Mouse (Mus musculus) layer of hippocampus, postnatal 14 days (tissue): Measurements from ENCODE around the gene Ikzf3. TPM values are rescaled to one million over a fixed set of nuclear protein-coding genes. Genes with fewer than 3 reads are reported as not detected.

Source experiments
- DNase-seq, 2 experiments: peaks; one replicate each; pipeline ENCODE4 v3.0.0; 2021 to 2022; ENCODE audit warnings: low spot score in 2 of 2, mixed read lengths in 1 of 2
- total RNA-seq, 2 experiments: library from RNA; stranded (reverse); gene quantifications; 2 replicates each; pipeline ENCODE4 v1.2.3; 2021

Gene Ikzf3
- total RNA-seq, 2 experiments from 2014 or later: 0.21 TPM; not detected in 1

- no peak for DNase-seq
Observed at GRCm38 (mm10) chr11:98569461-98569860, 23.6 kb upstream of the Ikzf3 start.

- no peak for DNase-seq
Observed at GRCm38 (mm10) chr11:98568326-98568725, 22.5 kb upstream of the Ikzf3 start.

- DNase-seq: no peak
Observed at GRCm38 (mm10) chr11:98563921-98564414, 18.1 kb upstream of the Ikzf3 start.

GRCm38 (mm10) chr11:98563025-98563424 lies 17.2 kb upstream of the Ikzf3 start:
- DNase-seq: no peak

- DNase-seq: no peak
Observed at GRCm38 (mm10) chr11:98560942-98561341, 15.1 kb upstream of the Ikzf3 start.

GRCm38 (mm10) chr11:98555124-98555700 lies 9.4 kb upstream of the Ikzf3 start:
- no peak for DNase-seq

GRCm38 (mm10) chr11:98553966-98554365 lies 8.1 kb upstream of the Ikzf3 start:
- no peak for DNase-seq

GRCm38 (mm10) chr11:98550975-98551828 lies 5.4 kb upstream of the Ikzf3 start, which contains the start of gene Zpbp2:
TSS of gene Zpbp2 (plus strand) at chr11:98551097.
- peak; percentile 89 to 91 for DNase-seq

- peak in 1 of 2 experiments; percentile 5 for DNase-seq
Observed at GRCm38 (mm10) chr11:98550311-98550974, 4.6 kb upstream of the Ikzf3 start.

GRCm38 (mm10) chr11:98549363-98549762 lies 3.5 kb upstream of the Ikzf3 start:
- DNase-seq: no peak

GRCm38 (mm10) chr11:98547308-98547693 lies 1.5 kb upstream of the Ikzf3 start:
- DNase-seq: no peak

GRCm38 (mm10) chr11:98546529-98547307 lies 887 bp upstream of the Ikzf3 start:
- DNase-seq: no peak

GRCm38 (mm10) chr11:98544890-98545677 lies 747 bp downstream of the Ikzf3 start:
- no peak for DNase-seq

- no peak for DNase-seq
Observed at GRCm38 (mm10) chr11:98543414-98543813, 2.4 kb downstream of the Ikzf3 start.

GRCm38 (mm10) chr11:98542553-98542952 lies 3.3 kb downstream of the Ikzf3 start:
- DNase-seq: no peak

GRCm38 (mm10) chr11:98540319-98540718 lies 5.5 kb downstream of the Ikzf3 start:
- DNase-seq: no peak

GRCm38 (mm10) chr11:98537480-98538034 lies 8.3 kb downstream of the Ikzf3 start:
- no peak for DNase-seq

GRCm38 (mm10) chr11:98526824-98527461 lies 18.9 kb downstream of the Ikzf3 start:
- DNase-seq: no peak

GRCm38 (mm10) chr11:98525140-98525539 lies 20.7 kb downstream of the Ikzf3 start:
- DNase-seq: no peak
